Mouse (Mus musculus) layer of hippocampus, postnatal 14 days (tissue): Measurements from ENCODE around the gene Gm26897. TPM values are rescaled to one million over a fixed set of nuclear protein-coding genes. Genes with fewer than 3 reads are reported as not detected.

ENCODE experiments used
- DNase-seq, 2 experiments: peaks; one replicate each; pipeline ENCODE4 v3.0.0; 2021 to 2022; ENCODE audit warnings: low spot score in 2 of 2, mixed read lengths in 1 of 2
- long read RNA-seq, 2 experiments: library from polyadenylated mRNA; stranded (forward); transcript quantifications; one replicate each; pipeline ENCODE4 v2.0.0; 2021
- total RNA-seq, 2 experiments: library from RNA; stranded (reverse); gene quantifications; 2 replicates each; pipeline ENCODE4 v1.2.3; 2021

The Gm26897 gene
- not detected for total RNA-seq
- long read RNA-seq, experiment 1: 0 reads
- long read RNA-seq, experiment 2: 0 reads

- no peak for DNase-seq
Measured at GRCm38 (mm10) chr5:111733851-111734250, at the start of gene Gm26897. Gm26897 (plus strand) TSS chr5:111733924.

- DNase-seq: no peak
Measured at GRCm38 (mm10) chr5:111687370-111687769, 46.4 kb upstream of the Gm26897 start.

- DNase-seq: no peak
Measured at GRCm38 (mm10) chr5:111688584-111688983, 45.1 kb upstream of the Gm26897 start.

- DNase-seq: no peak
Measured at GRCm38 (mm10) chr5:111697996-111698395, 35.7 kb upstream of the Gm26897 start.

GRCm38 (mm10) chr5:111699711-111700303, 33.9 kb upstream of the Gm26897 start:
- DNase-seq: no peak

- no peak for DNase-seq
Measured at GRCm38 (mm10) chr5:111701634-111702329, 31.9 kb upstream of the Gm26897 start.

- DNase-seq: no peak
Measured at GRCm38 (mm10) chr5:111703586-111703985, 30.1 kb upstream of the Gm26897 start.

GRCm38 (mm10) chr5:111704326-111704725, 29.4 kb upstream of the Gm26897 start:
- DNase-seq: no peak

- no peak for DNase-seq
Measured at GRCm38 (mm10) chr5:111709195-111709901, 24.4 kb upstream of the Gm26897 start.

- no peak for DNase-seq
Measured at GRCm38 (mm10) chr5:111719018-111719417, 14.7 kb upstream of the Gm26897 start.

GRCm38 (mm10) chr5:111720726-111721125, 13.0 kb upstream of the Gm26897 start:
- no peak for DNase-seq

- peak; percentile 49 to 64 for DNase-seq
Measured at GRCm38 (mm10) chr5:111724713-111725112, 9.0 kb upstream of the Gm26897 start.

- no peak for DNase-seq
Measured at GRCm38 (mm10) chr5:111725195-111725920, 8.4 kb upstream of the Gm26897 start.

GRCm38 (mm10) chr5:111728411-111728810, 5.3 kb upstream of the Gm26897 start:
- DNase-seq: no peak

- no peak for DNase-seq
Measured at GRCm38 (mm10) chr5:111730560-111731167, 3.1 kb upstream of the Gm26897 start.

GRCm38 (mm10) chr5:111732194-111732593, 1.5 kb upstream of the Gm26897 start:
- no peak for DNase-seq

- DNase-seq: no peak
Measured at GRCm38 (mm10) chr5:111739480-111739879, 5.8 kb downstream of the Gm26897 start.

GRCm38 (mm10) chr5:111740384-111741275, 6.9 kb downstream of the Gm26897 start:
- DNase-seq: no peak

GRCm38 (mm10) chr5:111741352-111741751, 7.6 kb downstream of the Gm26897 start:
- DNase-seq: no peak

GRCm38 (mm10) chr5:111742290-111742898, 8.7 kb downstream of the Gm26897 start:
- DNase-seq: no peak
